Mouse (Mus musculus): Measurements from ENCODE around the gene Dop1a.

DNA sequence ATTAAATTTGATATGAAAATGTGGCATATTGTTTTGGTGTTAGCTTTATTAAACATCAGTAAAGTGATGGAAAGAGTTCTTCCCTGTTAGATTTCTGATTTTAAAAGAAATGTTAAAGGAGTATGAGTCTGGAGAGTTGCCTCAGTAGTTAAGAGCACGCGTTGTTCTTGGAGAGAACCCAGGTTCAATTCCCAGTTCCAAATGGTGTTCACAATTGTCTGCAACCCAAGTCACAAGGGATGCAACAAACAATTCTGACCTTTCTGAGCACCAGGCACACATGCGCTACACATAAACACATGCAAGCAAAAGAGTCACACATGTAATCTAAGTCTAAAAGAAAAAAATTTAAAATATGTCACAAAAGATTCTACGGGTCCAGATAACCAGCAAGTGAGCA lies 47.8 kb downstream of the Dop1a start:
- TF ChIP-seq CTCF (IDR thresholded peaks at IDR 0.05; ENCODE audit: borderline replicate concordance, extremely low read depth, insufficient read depth, insufficient read length) (no peak), POLR2A (IDR thresholded peaks at IDR 0.05; ENCODE audit: borderline replicate concordance, extremely low read depth, insufficient read depth, insufficient read length, poor library complexity, severe bottlenecking) (no peak)
